Mouse (Mus musculus) mesoderm, embryonic 11.5 days (tissue): ENCODE data around the gene Rnaseh2b.

ENCODE experiments used
- DNase-seq: peaks from one replicate; pipeline ENCODE4 v3.0.0-alpha.2; 2012; ENCODE audit warnings: low read depth, low spot score

Gene Rnaseh2b

GRCm38 (mm10) chr14:62311672-62312071 lies 19.3 kb downstream of the Rnaseh2b start:
- no peak for DNase-seq

GRCm38 (mm10) chr14:62322581-62323344 lies 30.4 kb downstream of the Rnaseh2b start:
- no peak for DNase-seq

GRCm38 (mm10) chr14:62323457-62323856 lies 31.1 kb downstream of the Rnaseh2b start:
- no peak for DNase-seq

DNA sequence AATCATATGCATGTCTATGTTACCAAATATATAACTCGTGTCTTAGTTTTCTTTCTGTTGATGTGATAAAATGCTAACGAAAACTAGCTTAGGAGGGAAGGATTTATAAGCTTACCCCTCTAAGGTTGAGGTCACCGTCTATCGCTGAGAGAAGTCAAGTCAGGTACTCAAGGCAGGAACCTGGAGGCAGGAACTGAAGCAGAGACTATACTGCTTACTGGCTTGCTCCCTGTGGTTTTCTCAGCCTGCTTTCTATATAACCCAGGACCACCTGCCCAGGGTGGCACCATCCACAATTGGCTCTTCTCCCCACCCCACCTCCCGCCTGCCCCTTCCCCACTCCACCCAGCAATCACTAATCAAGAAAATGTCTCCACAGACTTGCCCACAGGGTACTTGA lies 32.6 kb downstream of the Rnaseh2b start:
- DNase-seq, result no peak

DNA sequence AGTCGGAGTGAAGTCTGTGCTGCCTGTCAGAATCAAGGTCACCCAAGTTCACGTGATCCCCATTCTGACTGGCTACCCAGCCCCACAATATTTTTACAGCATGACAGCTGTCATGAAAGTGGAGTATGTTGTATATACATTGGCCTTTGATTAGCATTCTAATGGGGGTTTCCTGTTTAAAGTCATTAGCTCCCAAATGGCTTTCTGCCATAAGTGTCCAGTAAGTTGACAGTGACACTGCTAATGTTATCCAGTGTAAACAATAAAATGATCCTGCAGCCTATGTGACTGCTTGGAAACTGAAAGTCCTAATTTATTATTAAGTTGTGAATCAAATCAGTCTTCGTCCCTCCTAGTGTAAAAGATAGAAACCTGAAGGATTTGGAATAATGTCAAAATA lies 33.6 kb downstream of the Rnaseh2b start:
- no peak for DNase-seq

- no peak for DNase-seq
Measured at GRCm38 (mm10) chr14:62327171-62327570, 34.8 kb downstream of the Rnaseh2b start.

DNA sequence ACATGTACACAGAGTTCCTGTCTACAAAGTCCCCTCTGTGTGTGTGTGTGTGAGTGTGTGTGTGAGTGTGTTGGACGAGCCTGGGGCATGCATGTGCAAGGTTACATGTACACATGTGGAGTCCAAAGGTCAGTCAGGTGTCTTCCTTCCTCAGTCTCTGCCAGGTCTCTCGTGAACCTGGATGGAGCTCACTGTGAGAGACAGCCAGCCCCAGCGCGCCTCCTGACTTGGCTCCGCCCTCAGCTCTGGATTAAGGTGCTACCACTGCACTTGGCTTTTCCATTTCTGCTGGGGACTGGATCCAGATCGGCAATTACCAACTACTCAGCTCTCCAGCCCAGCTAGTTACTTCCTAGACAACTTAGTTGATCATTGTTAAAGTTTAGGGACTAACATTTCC lies 36.2 kb downstream of the Rnaseh2b start:
- no peak for DNase-seq

DNA sequence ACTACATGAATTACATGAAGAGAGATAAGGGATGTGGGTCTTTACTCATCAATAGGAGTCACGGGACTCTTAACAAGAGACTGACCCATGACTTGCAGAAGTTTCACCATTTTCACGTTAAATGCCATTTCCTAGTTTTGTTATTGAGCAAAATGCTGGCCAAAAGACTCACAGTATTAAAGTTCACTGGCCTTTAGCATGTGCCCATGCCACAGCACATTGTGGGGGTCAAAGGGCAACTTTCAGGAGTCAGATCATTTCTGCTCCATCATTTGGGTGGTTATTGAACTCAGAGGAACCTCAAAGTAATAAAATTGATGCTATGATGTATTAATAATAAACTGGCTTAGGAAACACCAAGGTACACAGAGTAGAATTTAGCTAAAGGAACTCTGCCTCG lies 37.2 kb downstream of the Rnaseh2b start:
- DNase-seq, result no peak

DNA sequence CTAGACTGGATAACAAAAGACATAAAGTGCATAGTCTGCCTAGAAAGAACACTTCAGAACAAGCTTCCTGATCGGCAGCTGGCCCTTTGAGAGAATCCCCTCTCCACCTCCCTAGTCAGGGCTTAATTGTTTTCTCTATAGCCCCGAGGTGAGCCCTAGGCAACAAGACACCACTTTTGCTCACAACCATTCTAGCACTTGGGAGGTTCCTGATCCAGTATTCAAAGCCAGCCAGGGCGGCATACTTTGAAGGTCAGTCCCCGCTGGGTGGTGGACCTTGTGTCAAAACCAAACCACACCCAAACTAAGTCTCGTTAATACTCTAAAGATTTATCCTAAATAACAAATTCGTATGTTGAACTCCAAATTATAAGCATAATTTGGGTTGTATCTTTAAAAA lies 39.1 kb downstream of the Rnaseh2b start:
- DNase-seq, result no peak

DNA sequence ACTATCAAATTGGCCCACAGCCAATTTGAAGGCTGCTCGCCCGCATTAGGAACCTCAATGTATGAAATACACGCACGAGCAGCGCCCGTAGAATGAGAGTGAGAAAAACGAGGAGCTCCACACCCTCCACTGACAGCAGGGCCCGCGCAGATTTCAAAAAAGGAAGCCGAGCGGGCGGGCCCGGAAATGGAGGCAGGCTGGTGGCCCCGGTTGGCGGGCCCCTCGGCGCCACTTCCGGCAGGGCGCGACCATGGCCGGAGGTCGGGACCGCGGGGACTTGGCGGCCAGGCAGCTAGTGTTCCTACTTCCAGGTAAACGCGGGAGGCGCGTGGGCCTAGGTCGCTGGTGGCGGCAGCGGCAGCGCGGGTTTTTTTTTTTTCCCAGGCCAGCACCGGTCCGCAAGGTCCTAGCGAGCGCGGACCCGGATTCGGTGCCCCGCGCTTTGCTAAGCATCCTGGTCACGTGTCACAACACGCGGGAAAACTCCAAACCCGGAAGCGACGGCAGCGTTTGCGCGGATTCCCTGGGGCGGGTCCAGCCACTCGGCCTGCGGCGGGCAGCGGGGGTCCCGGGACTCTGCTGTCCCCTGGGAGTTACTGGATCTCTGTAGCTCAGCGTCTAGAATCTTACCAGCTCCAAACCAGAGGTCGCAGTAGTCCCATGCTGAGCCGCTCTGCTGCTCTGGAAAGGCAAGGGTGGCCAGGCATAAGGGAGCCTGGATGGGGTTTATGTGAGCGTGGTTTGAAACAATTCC lies 39.7 kb downstream of the Rnaseh2b start:
- peak; percentile 91 for DNase-seq

DNA sequence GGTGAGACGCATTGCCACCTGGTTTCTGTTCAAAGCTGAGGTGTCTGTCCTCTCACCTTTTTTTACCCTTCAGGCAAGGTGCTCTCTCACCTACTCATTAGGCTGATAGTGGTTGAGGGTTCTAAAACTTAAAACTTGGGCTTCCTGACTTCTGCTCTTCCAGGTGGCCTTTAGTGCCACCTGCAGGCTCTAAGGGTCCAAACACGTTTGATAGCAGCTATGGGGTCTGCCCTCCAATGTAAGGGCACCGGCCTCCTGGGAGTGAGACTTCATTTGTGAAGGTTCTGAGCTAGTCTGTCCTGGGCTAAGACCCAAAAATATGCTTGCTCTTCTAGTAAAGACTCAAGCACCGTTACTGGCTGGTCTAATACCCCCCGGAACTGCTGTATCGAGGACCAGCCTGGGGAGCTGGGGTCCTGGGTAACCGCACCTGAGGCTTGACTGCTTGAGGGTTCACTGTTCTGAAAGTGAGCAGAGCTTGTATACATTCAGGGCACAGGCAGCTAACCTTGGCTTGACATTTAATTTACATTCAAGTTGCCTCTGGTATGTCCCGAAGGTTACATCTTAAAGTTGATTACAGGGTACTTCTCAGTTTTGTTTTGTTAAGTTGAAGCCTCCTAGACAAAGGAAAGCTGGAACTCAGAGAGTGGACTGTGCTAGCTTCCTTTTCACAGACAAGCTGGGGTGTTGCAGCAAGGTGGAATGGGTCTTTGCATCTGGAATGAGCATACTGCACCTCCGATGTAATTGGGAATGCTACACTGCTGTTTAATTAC lies 41.7 kb downstream of the Rnaseh2b start:
- no peak for DNase-seq

- DNase-seq, result no peak
Measured at GRCm38 (mm10) chr14:62339196-62339595, 46.8 kb downstream of the Rnaseh2b start.

DNA sequence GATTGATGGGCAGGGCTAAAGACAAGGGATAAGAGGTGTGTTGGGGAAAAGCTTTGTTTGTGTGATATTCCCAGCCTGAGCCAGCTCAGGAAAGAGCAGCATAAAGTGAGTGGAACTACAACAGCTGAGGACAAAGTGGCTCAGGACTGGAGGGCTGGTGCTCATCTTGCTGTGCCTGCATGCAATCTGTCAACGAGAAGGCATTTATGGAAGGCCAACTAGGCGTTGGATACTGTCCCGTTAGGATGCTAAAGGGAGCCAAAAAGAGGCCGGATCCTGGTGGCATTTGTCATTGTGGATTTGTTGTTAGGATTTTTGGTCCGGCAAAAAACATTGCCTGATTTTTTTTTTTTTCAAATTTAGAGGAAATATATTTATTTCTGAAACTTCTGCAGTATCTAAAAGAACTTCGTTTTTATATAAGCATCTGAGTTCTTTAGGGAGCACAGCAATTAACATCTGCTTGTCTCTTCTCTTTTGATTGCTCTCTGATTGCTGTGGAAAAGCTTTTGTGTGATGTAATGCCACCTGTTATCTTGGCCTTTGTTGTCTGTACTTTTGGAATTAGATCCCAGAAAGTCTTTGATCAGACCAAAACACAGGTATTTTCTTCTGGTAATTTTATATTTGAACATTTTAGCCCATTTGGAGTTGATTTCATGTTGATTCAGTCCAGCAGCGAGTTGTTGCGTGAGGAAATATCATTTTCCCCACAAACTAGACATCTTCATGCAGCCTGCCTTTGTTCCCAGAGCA lies 49.7 kb downstream of the Rnaseh2b start:
- DNase-seq, result no peak

- DNase-seq, result no peak
Measured at GRCm38 (mm10) chr14:62342643-62343144, 50.3 kb downstream of the Rnaseh2b start.

GRCm38 (mm10) chr14:62346570-62346969 lies 54.2 kb downstream of the Rnaseh2b start:
- DNase-seq, result no peak

GRCm38 (mm10) chr14:62347103-62347502 lies 54.7 kb downstream of the Rnaseh2b start:
- DNase-seq, result no peak

GRCm38 (mm10) chr14:62349786-62350185 lies 57.4 kb downstream of the Rnaseh2b start:
- DNase-seq, result no peak

DNA sequence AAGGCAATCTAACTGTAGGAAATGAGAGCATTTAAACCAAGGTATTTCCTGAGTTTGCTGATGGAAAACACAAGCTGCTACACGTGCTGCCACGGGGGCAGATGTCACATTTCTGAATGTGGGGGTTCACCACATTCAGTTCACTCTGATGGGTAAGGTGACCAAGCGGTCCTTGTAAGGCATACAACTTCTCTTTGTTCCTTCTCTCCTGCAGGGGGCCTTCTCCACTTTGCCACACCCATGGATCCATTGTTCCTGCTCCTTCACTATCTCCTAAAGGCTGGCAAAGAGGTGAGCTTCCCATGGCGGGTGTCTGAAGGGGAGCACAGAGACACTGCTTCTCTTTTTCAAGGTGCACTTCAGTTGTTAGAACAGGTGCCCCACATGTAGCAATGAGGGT lies 57.8 kb downstream of the Rnaseh2b start:
- DNase-seq, result no peak

GRCm38 (mm10) chr14:62350890-62351289 lies 58.5 kb downstream of the Rnaseh2b start:
- no peak for DNase-seq

DNA sequence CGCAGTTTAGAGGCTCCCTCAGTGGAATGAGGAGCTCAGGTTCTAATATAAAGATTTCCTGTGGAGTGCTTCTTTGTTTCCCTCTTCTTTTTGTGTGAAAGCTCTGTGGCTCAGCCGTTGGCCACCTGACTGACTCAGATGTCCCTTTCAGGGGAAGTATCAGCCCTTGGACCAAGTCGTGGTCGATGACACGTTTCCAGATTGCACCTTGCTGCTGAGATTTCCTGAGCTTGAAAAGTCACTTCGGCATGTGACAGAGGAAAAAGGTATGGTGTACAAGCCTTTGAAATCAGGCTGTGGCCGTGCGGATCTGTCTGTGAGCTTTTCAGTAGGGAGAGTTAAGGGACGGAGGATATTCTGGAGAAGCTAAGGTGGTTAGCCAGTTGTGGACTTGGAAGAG lies 61.0 kb downstream of the Rnaseh2b start:
- DNase-seq, result no peak

- no peak for DNase-seq
Measured at GRCm38 (mm10) chr14:62353793-62354192, 61.4 kb downstream of the Rnaseh2b start.
